Mouse (Mus musculus): Measurements from ENCODE around the gene Crhbp. TPM values are rescaled to one million over a fixed set of nuclear protein-coding genes. Genes with fewer than 3 reads are reported as not detected.

The Crhbp gene
- polyA plus RNA-seq, 1 experiment from 2014 or later, result 0.17 TPM

DNA sequence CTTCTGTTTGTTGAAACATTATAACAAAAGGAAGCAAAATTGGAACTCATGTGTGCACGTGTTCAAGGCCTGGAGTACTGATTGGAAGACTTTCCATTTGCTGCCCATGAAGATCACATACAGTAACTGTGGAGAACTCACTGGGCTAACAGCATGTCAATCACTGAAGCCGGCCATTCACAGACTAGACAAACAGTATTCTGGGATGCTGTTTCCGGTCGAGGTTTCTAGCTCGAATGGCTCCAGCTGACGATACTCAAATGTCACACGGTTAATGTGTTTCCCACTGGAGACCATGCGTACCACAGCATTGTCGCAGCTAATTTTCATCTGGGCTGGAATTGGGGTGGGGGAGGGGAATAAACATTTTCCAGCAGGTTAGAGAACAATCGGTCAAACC is 13.0 kb downstream of the Crhbp start:
- 88% methylated on average over 10 of the region's 10 CpGs for WGBS
- no peak for ATAC-seq (replicated peaks; ENCODE audit: low FRiP score)
- no peaks in the 10 kb centered on the region for H3K36me3 ChIP-seq (ENCODE audit: control insufficient read depth, insufficient read depth, low read length)
- H3K9ac ChIP-seq (ENCODE audit: low read length), result no peak overlapping the region
- H3K4me2 ChIP-seq (ENCODE audit: low read depth, low read length, severe bottlenecking), result no peak overlapping the region
- no peaks in the 10 kb centered on the region for H3K9me3 ChIP-seq (ENCODE audit: control insufficient read depth, low read length)
- H3K4me1 ChIP-seq (replicated peaks; ENCODE audit: control insufficient read depth, insufficient read depth, low read length), result no peaks in the 10 kb centered on the region
- no peaks in the 10 kb centered on the region for H3K27me3 ChIP-seq (ENCODE audit: control insufficient read depth, insufficient read depth, low read length)
- no peak overlapping the region for H3K27ac ChIP-seq (ENCODE audit: low read depth, low read length)
- H3K4me3 ChIP-seq (ENCODE audit: low read depth, low read length), result no peak overlapping the region
- peak; percentile 10 for DNase-seq (ENCODE audit: low spot score)

GRCm38 (mm10) chr13:95427499-95427898 is 17.2 kb downstream of the Crhbp start:
- H3K27ac ChIP-seq (ENCODE audit: low read depth, low read length), result no peak overlapping the region
- H3K4me3 ChIP-seq (ENCODE audit: low read depth, low read length), result no peak overlapping the region
- no peaks in the 10 kb centered on the region for H3K9me3 ChIP-seq (ENCODE audit: control insufficient read depth, low read length)
- WGBS, result 98% methylated on average over 3 of the region's 3 CpGs
- no peaks in the 10 kb centered on the region for H3K27me3 ChIP-seq (ENCODE audit: control insufficient read depth, insufficient read depth, low read length)
- peaks cover 3% of the 10 kb centered on the region; the same call in 1 of the 2 replicates for H3K4me1 ChIP-seq (replicated peaks; ENCODE audit: control insufficient read depth, insufficient read depth, low read length)
- no peak for ATAC-seq (replicated peaks; ENCODE audit: low FRiP score)
- H3K9ac ChIP-seq (ENCODE audit: low read length), result no peak overlapping the region
- H3K4me2 ChIP-seq (ENCODE audit: low read depth, low read length, severe bottlenecking), result no peak overlapping the region
- DNase-seq (ENCODE audit: low spot score), result no peak
- H3K36me3 ChIP-seq (ENCODE audit: control insufficient read depth, insufficient read depth, low read length), result no peaks in the 10 kb centered on the region

- no peak for DNase-seq (ENCODE audit: low spot score)
- H3K4me3 ChIP-seq (ENCODE audit: low read depth, low read length), result no peak overlapping the region
- H3K9ac ChIP-seq (ENCODE audit: low read length), result no peak overlapping the region
- no peaks in the 10 kb centered on the region for H3K27me3 ChIP-seq (ENCODE audit: control insufficient read depth, insufficient read depth, low read length)
- no peaks in the 10 kb centered on the region for H3K9me3 ChIP-seq (ENCODE audit: control insufficient read depth, low read length)
- ATAC-seq (replicated peaks; ENCODE audit: low FRiP score), result no peak
- WGBS, result 90% methylated on average over 6 of the region's 6 CpGs
- no peaks in the 10 kb centered on the region for H3K36me3 ChIP-seq (ENCODE audit: control insufficient read depth, insufficient read depth, low read length)
- no peak overlapping the region for H3K27ac ChIP-seq (ENCODE audit: low read depth, low read length)
- H3K4me1 ChIP-seq (replicated peaks; ENCODE audit: control insufficient read depth, insufficient read depth, low read length), result peaks cover 3% of the 10 kb centered on the region; the same call in 1 of the 2 replicates
- no peak overlapping the region for H3K4me2 ChIP-seq (ENCODE audit: low read depth, low read length, severe bottlenecking)
These were observed 18.3 kb downstream of the Crhbp start for GRCm38 (mm10) chr13:95426421-95426820.

- no peaks in the 10 kb centered on the region for H3K9me3 ChIP-seq (ENCODE audit: control insufficient read depth, low read length)
- no peak for DNase-seq (ENCODE audit: low spot score)
- no peaks in the 10 kb centered on the region for H3K27me3 ChIP-seq (ENCODE audit: control insufficient read depth, insufficient read depth, low read length)
- no peak overlapping the region for H3K27ac ChIP-seq (ENCODE audit: low read depth, low read length)
- WGBS, result 40% methylated on average over 6 of the region's 6 CpGs
- ATAC-seq (replicated peaks; ENCODE audit: low FRiP score), result peak; percentile 63; the same call in 1 of the 2 replicates
- H3K9ac ChIP-seq (ENCODE audit: low read length), result no peak overlapping the region
- no peak overlapping the region for H3K4me2 ChIP-seq (ENCODE audit: low read depth, low read length, severe bottlenecking)
- no peaks in the 10 kb centered on the region for H3K36me3 ChIP-seq (ENCODE audit: control insufficient read depth, insufficient read depth, low read length)
- H3K4me3 ChIP-seq (ENCODE audit: low read depth, low read length), result no peak overlapping the region
- peaks cover 3% of the 10 kb centered on the region; the same call in 1 of the 2 replicates for H3K4me1 ChIP-seq (replicated peaks; ENCODE audit: control insufficient read depth, insufficient read depth, low read length)
These were observed 19.2 kb downstream of the Crhbp start for GRCm38 (mm10) chr13:95425484-95425883.

- no peaks in the 10 kb centered on the region for H3K36me3 ChIP-seq (ENCODE audit: control insufficient read depth, insufficient read depth, low read length)
- no peak overlapping the region for H3K9ac ChIP-seq (ENCODE audit: low read length)
- no peak overlapping the region for H3K27ac ChIP-seq (ENCODE audit: low read depth, low read length)
- peaks cover 3% of the 10 kb centered on the region; the same call in 1 of the 2 replicates for H3K4me1 ChIP-seq (replicated peaks; ENCODE audit: control insufficient read depth, insufficient read depth, low read length)
- no peaks in the 10 kb centered on the region for H3K9me3 ChIP-seq (ENCODE audit: control insufficient read depth, low read length)
- 83% methylated on average over 7 of the region's 7 CpGs for WGBS
- no peak for ATAC-seq (replicated peaks; ENCODE audit: low FRiP score)
- H3K4me2 ChIP-seq (ENCODE audit: low read depth, low read length, severe bottlenecking), result no peak overlapping the region
- no peaks in the 10 kb centered on the region for H3K27me3 ChIP-seq (ENCODE audit: control insufficient read depth, insufficient read depth, low read length)
- no peak for DNase-seq (ENCODE audit: low spot score)
- H3K4me3 ChIP-seq (ENCODE audit: low read depth, low read length), result no peak overlapping the region
These were observed 19.8 kb downstream of the Crhbp start for GRCm38 (mm10) chr13:95424932-95425331.

GRCm38 (mm10) chr13:95419204-95419749 is 25.4 kb downstream of the Crhbp start:
- no peak overlapping the region for H3K4me3 ChIP-seq (ENCODE audit: low read depth, low read length)
- ATAC-seq (replicated peaks; ENCODE audit: low FRiP score) (peak; percentile 33; the same call in 1 of the 2 replicates), DNase-seq (ENCODE audit: low spot score) (peak; percentile 59)
- H3K4me2 ChIP-seq (ENCODE audit: low read depth, low read length, severe bottlenecking), result no peak overlapping the region
- WGBS, result 28% methylated on average over 8 of the region's 8 CpGs
- H3K27me3 ChIP-seq (ENCODE audit: control insufficient read depth, insufficient read depth, low read length), result no peaks in the 10 kb centered on the region
- H3K9ac ChIP-seq (ENCODE audit: low read length), result no peak overlapping the region
- H3K4me1 ChIP-seq (replicated peaks; ENCODE audit: control insufficient read depth, insufficient read depth, low read length), result peaks cover 3% of the 10 kb centered on the region; the same call in 1 of the 2 replicates
- no peaks in the 10 kb centered on the region for H3K36me3 ChIP-seq (ENCODE audit: control insufficient read depth, insufficient read depth, low read length)
- no peaks in the 10 kb centered on the region for H3K9me3 ChIP-seq (ENCODE audit: control insufficient read depth, low read length)
- H3K27ac ChIP-seq (ENCODE audit: low read depth, low read length), result peak overlapping the region; percentile 13; the same call in 1 of the 2 replicates

- H3K4me2 ChIP-seq (ENCODE audit: low read depth, low read length, severe bottlenecking), result no peak overlapping the region
- H3K9ac ChIP-seq (ENCODE audit: low read length), result no peak overlapping the region
- H3K9me3 ChIP-seq (ENCODE audit: control insufficient read depth, low read length), result no peaks in the 10 kb centered on the region
- peaks cover 3% of the 10 kb centered on the region; the same call in 1 of the 2 replicates for H3K4me1 ChIP-seq (replicated peaks; ENCODE audit: control insufficient read depth, insufficient read depth, low read length)
- ATAC-seq (replicated peaks; ENCODE audit: low FRiP score) (no peak), DNase-seq (ENCODE audit: low spot score) (no peak)
- H3K27me3 ChIP-seq (ENCODE audit: control insufficient read depth, insufficient read depth, low read length), result no peaks in the 10 kb centered on the region
- H3K4me3 ChIP-seq (ENCODE audit: low read depth, low read length), result no peak overlapping the region
- no peaks in the 10 kb centered on the region for H3K36me3 ChIP-seq (ENCODE audit: control insufficient read depth, insufficient read depth, low read length)
- no peak overlapping the region for H3K27ac ChIP-seq (ENCODE audit: low read depth, low read length)
- 51% methylated on average over 6 of the region's 6 CpGs for WGBS
These were observed 26.0 kb downstream of the Crhbp start for GRCm38 (mm10) chr13:95418575-95419203.

- Histone ChIP-seq H3K27ac (ENCODE audit: low read depth, low read length) (no peak overlapping the region), H3K4me2 (ENCODE audit: low read depth, low read length, severe bottlenecking) (no peak overlapping the region), H3K9me3 (ENCODE audit: control insufficient read depth, low read length) (no peaks in the 10 kb centered on the region), H3K27me3 (ENCODE audit: control insufficient read depth, insufficient read depth, low read length) (no peaks in the 10 kb centered on the region), H3K4me1 (replicated peaks; ENCODE audit: control insufficient read depth, insufficient read depth, low read length) (no peaks in the 10 kb centered on the region), H3K36me3 (ENCODE audit: control insufficient read depth, insufficient read depth, low read length) (no peaks in the 10 kb centered on the region), H3K9ac (ENCODE audit: low read length) (no peak overlapping the region), H3K4me3 (ENCODE audit: low read depth, low read length) (no peak overlapping the region)
- DNase-seq (ENCODE audit: low spot score) (no peak), ATAC-seq (replicated peaks; ENCODE audit: low FRiP score) (no peak)
- WGBS, result 83% methylated on average over 2 of the region's 2 CpGs
These were observed 32.5 kb downstream of the Crhbp start for GRCm38 (mm10) chr13:95412257-95412656.

GRCm38 (mm10) chr13:95393242-95393641 is 51.5 kb downstream of the Crhbp start:
- Histone ChIP-seq H3K27ac (ENCODE audit: low read depth, low read length) (no peak overlapping the region), H3K4me3 (ENCODE audit: low read depth, low read length) (no peak overlapping the region), H3K4me2 (ENCODE audit: low read depth, low read length, severe bottlenecking) (no peak overlapping the region), H3K4me1 (replicated peaks; ENCODE audit: control insufficient read depth, insufficient read depth, low read length) (no peaks in the 10 kb centered on the region), H3K9me3 (ENCODE audit: control insufficient read depth, low read length) (no peaks in the 10 kb centered on the region; the same call in 1 of the 2 replicates), H3K36me3 (ENCODE audit: control insufficient read depth, insufficient read depth, low read length) (no peaks in the 10 kb centered on the region), H3K9ac (ENCODE audit: low read length) (no peak overlapping the region), H3K27me3 (ENCODE audit: control insufficient read depth, insufficient read depth, low read length) (no peaks in the 10 kb centered on the region)
- DNase-seq (ENCODE audit: low spot score), result no peak
- 90% methylated on average over 7 of the region's 7 CpGs for WGBS
- ATAC-seq (replicated peaks; ENCODE audit: low FRiP score), result no peak
